Mouse (Mus musculus) cerebellum, adult 2 months (tissue): ENCODE data around the gene Zzef1. TPM values are rescaled to one million over a fixed set of nuclear protein-coding genes. Genes with fewer than 3 reads are reported as not detected.

Experiments
- DNase-seq, 2 experiments: peaks; one replicate each; pipeline ENCODE4 v3.0.0; 2021
- H3K27ac ChIP-seq: fragments of 200-500 bp; 2 replicates; pipeline ENCODE4 v1.5.1; 2012; ENCODE audit warnings: low read length, control low read depth, inconsistent platforms; ENCODE audit not compliant: insufficient read depth
- H3K27me3 ChIP-seq: fragments of 200-500 bp; 2 replicates; pipeline ENCODE4 v1.6.1; 2012; ENCODE audit warnings: inconsistent platforms, mild to moderate bottlenecking, low read length, moderate library complexity; ENCODE audit not compliant: control insufficient read depth, insufficient read depth
- H3K4me1 ChIP-seq: fragments of 200-500 bp; 2 replicates; pipeline ENCODE4 v1.6.1; 2011; ENCODE audit warnings: low read length; ENCODE audit not compliant: control insufficient read depth, insufficient read depth
- H3K4me3 ChIP-seq: fragments of 200-500 bp; replicated peaks from 2 replicates; pipeline ENCODE3; 2011; ENCODE audit warnings: mild to moderate bottlenecking, low read depth, low read length, control low read depth; ENCODE audit not compliant: insufficient read depth
- CTCF ChIP-seq: fragments of 200-500 bp; IDR thresholded peaks from 2 replicates; pipeline ENCODE4 v1.5.1; 2011; ENCODE audit warnings: low read depth, mild to moderate bottlenecking, control low read depth, low read length, moderate library complexity, borderline replicate concordance; ENCODE audit not compliant: insufficient read depth
- POLR2A ChIP-seq: fragments of 200-500 bp; IDR thresholded peaks from 2 replicates; pipeline ENCODE4 v1.6.1; 2011; ENCODE audit warnings: low read length, control low read depth, borderline replicate concordance; ENCODE audit not compliant: insufficient read depth
- WGBS: fragments of 180-500 bp; shearing (Covaris S2); methylation state at CpG from one replicate; pipeline ENCODE4 v1.1.7; 2018; 5-methylcytosine and 5-hydroxymethylcytosine counted together
- polyA plus RNA-seq: library from polyadenylated mRNA; depleted of rRNA; stranded (reverse); fragments of >200 nt; gene quantifications from 2 replicates; pipeline ENCODE4 v1.2.3, GENCODE M21; 2012

Zzef1 gene
- polyA plus RNA-seq, 1 experiment = 35.3 TPM

- H3K27ac ChIP-seq = no peak overlapping the region
- WGBS = 64% methylated on average over 5 of the region's 5 CpGs
- TF ChIP-seq CTCF (no peak), POLR2A (no peak)
These were observed 159.4 kb downstream of the Zzef1 start for GRCm38 (mm10) chr11:72955339-72955974.

GRCm38 (mm10) chr11:72957318-72957717 lies 161.3 kb downstream of the Zzef1 start:
- no peak for TF ChIP-seq POLR2A
- TF ChIP-seq CTCF = no peak
- Histone ChIP-seq H3K4me3 (no peak overlapping the region), H3K27me3 (no peaks in the 10 kb centered on the region), H3K4me1 (peaks cover 20% of the 10 kb centered on the region), H3K27ac (no peak overlapping the region)
- no peak for DNase-seq
- 66% methylated on average over 2 of the region's 2 CpGs for WGBS

More at GRCm38 (mm10) chr11:72955339-72955974, 159.4 kb downstream of the Zzef1 start:
- no peak for DNase-seq
- no peaks in the 10 kb centered on the region for H3K27me3 ChIP-seq
- H3K4me3 ChIP-seq = no peak overlapping the region
- peaks cover 30% of the 10 kb centered on the region for H3K4me1 ChIP-seq

GRCm38 (mm10) chr11:72959924-72960679 lies 164.1 kb downstream of the Zzef1 start:
- Histone ChIP-seq H3K27me3 (no peaks in the 10 kb centered on the region), H3K27ac (no peak overlapping the region), H3K4me1 (peaks cover 5% of the 10 kb centered on the region), H3K4me3 (no peak overlapping the region)
- DNase-seq = no peak
- TF ChIP-seq CTCF (no peak), POLR2A (no peak)
- 42% methylated on average over 15 of the region's 15 CpGs for WGBS

GRCm38 (mm10) chr11:72960723-72961071 lies 164.7 kb downstream of the Zzef1 start:
- 14% methylated on average over 15 of the region's 15 CpGs for WGBS

GRCm38 (mm10) chr11:72961072-72961980 lies 165.3 kb downstream of the Zzef1 start, which contains the start of gene Atp2a3:
Gene Atp2a3 (plus strand): TSS chr11:72961169.
- 6% methylated on average over 70 of the region's 70 CpGs for WGBS
- TF ChIP-seq POLR2A = no peak
- TF ChIP-seq CTCF = no peak
- DNase-seq = no peak
- Histone ChIP-seq H3K27ac (no peak within 1 kb of the TSS), H3K4me3 (no peak within 1 kb of the TSS), H3K4me1 (0 out of 2 replicates have a peak, but pooled peaks cover 3% of the 10 kb centered on the region), H3K27me3 (no peaks in the 10 kb centered on the region)

More at GRCm38 (mm10) chr11:72960723-72961071, 164.7 kb downstream of the Zzef1 start:
- Histone ChIP-seq H3K27ac (no peak overlapping the region), H3K27me3 (no peaks in the 10 kb centered on the region), H3K4me3 (no peak overlapping the region), H3K4me1 (peaks cover 2% of the 10 kb centered on the region; the same call in 1 of the 2 replicates)
- DNase-seq = no peak
- TF ChIP-seq POLR2A = no peak
- TF ChIP-seq CTCF = no peak

GRCm38 (mm10) chr11:72962378-72962777 lies 166.4 kb downstream of the Zzef1 start:
- H3K27me3 ChIP-seq = no peaks in the 10 kb centered on the region
- no peak overlapping the region for H3K4me3 ChIP-seq
- DNase-seq = no peak
- WGBS = 95% methylated on average over 2 of the region's 2 CpGs
- H3K27ac ChIP-seq = no peak overlapping the region
- TF ChIP-seq CTCF (no peak), POLR2A (no peak)
- H3K4me1 ChIP-seq = 0 out of 2 replicates have a peak, but pooled peaks cover 3% of the 10 kb centered on the region

GRCm38 (mm10) chr11:72963058-72963788 lies 167.2 kb downstream of the Zzef1 start:
- no peak for DNase-seq
- Histone ChIP-seq H3K27ac (no peak overlapping the region), H3K4me1 (0 out of 2 replicates have a peak, but pooled peaks cover 3% of the 10 kb centered on the region), H3K4me3 (no peak overlapping the region), H3K27me3 (no peaks in the 10 kb centered on the region)
- WGBS = 63% methylated on average over 7 of the region's 7 CpGs
- TF ChIP-seq CTCF (no peak), POLR2A (no peak)
